Mouse (Mus musculus): Measurements from ENCODE around the gene Baz1b. TPM values are rescaled to one million over a fixed set of nuclear protein-coding genes. Genes with fewer than 3 reads are reported as not detected.
"Not testable (repeated sequence)": the region's sequence is repeated elsewhere in the genome, so short reads cannot be mapped to it uniquely, and the experiment has no call there.

Gene Baz1b
- polyA plus RNA-seq, 1 experiment from 2014 or later, result 20.5 TPM

DNA sequence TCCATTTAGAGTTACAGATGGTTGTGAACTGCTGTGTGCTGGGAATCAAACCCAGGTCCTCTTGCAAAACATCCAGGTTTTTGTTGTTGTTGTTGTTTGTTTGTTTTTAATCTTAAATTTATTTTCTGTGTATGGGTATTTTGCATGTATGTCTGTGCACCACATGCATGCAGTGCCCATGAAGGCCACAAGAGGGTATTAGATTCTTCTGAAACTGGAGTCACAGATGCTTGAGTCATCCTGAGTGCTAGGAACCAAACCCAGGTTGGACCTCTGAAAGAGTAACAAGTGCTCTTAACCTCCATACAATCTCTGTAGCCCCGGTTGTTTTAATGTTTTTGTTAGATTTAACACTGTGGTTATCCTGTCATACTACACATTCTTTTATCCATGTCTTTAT is 21.1 kb downstream of the Baz1b start:
- Histone ChIP-seq H3K27ac (ENCODE audit: low read depth, low read length) (no peak overlapping the region), H3K9me3 (ENCODE audit: control insufficient read depth, low read length) (no peaks in the 10 kb centered on the region), H3K4me2 (ENCODE audit: low read length) (no peak overlapping the region), H3K4me3 (ENCODE audit: low read length) (no peak overlapping the region), H3K9ac (ENCODE audit: low read depth, low read length) (no peak overlapping the region), H3K36me3 (ENCODE audit: control insufficient read depth, insufficient read depth, low read length) (peaks cover 36% of the 10 kb centered on the region), H3K4me1 (ENCODE audit: control insufficient read depth, insufficient read depth, low read depth, low read length) (no peaks in the 10 kb centered on the region), H3K27me3 (replicated peaks; ENCODE audit: control insufficient read depth, insufficient read depth, low read length) (no peaks in the 10 kb centered on the region)
- no peak for ATAC-seq
- WGBS, result 97% methylated on average over 1 of the region's 1 CpGs

- Histone ChIP-seq H3K4me1 (ENCODE audit: control insufficient read depth, insufficient read depth, low read depth, low read length) (no peaks in the 10 kb centered on the region), H3K36me3 (ENCODE audit: control insufficient read depth, insufficient read depth, low read length) (peaks cover 45% of the 10 kb centered on the region), H3K4me2 (ENCODE audit: low read length) (no peak overlapping the region), H3K9me3 (ENCODE audit: control insufficient read depth, low read length) (no peaks in the 10 kb centered on the region), H3K9ac (ENCODE audit: low read depth, low read length) (no peak overlapping the region), H3K4me3 (ENCODE audit: low read length) (no peak overlapping the region), H3K27ac (ENCODE audit: low read depth, low read length) (no peak overlapping the region), H3K27me3 (replicated peaks; ENCODE audit: control insufficient read depth, insufficient read depth, low read length) (no peaks in the 10 kb centered on the region)
- ATAC-seq, result no peak
- 91% methylated on average over 6 of the region's 6 CpGs for WGBS
These were observed 29.8 kb downstream of the Baz1b start for GRCm38 (mm10) chr5:135216871-135217270.

GRCm38 (mm10) chr5:135220941-135221340 is 33.9 kb downstream of the Baz1b start:
- H3K4me2 ChIP-seq (ENCODE audit: low read length), result no peak overlapping the region
- H3K4me1 ChIP-seq (ENCODE audit: control insufficient read depth, insufficient read depth, low read depth, low read length), result no peaks in the 10 kb centered on the region
- no peak overlapping the region for H3K27ac ChIP-seq (ENCODE audit: low read depth, low read length)
- H3K36me3 ChIP-seq (ENCODE audit: control insufficient read depth, insufficient read depth, low read length), result peaks cover 50% of the 10 kb centered on the region
- H3K27me3 ChIP-seq (replicated peaks; ENCODE audit: control insufficient read depth, insufficient read depth, low read length), result no peaks in the 10 kb centered on the region
- H3K9ac ChIP-seq (ENCODE audit: low read depth, low read length), result no peak overlapping the region
- H3K4me3 ChIP-seq (ENCODE audit: low read length), result no peak overlapping the region
- H3K9me3 ChIP-seq (ENCODE audit: control insufficient read depth, low read length), result no peaks in the 10 kb centered on the region
- no peak for ATAC-seq

DNA sequence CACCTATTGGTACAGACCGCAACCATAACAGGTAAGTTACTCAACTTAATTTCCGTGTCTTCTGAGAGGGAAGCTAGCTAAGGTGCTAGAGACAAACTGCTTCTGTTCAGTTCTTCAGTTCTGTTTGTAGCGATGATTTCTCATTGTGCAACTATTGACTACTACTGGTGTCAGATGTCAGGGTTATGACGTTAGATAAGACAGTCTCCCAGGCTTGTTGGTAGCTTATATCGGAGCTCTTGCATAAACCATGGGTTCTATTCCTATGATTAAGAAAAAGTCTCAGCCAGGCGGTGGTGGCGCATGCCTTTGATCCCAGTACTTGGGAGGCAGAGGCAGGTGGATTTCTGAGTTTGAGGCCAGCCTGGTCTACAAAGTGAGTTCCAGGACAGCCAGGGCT is 35.0 kb downstream of the Baz1b start:
- H3K4me1 ChIP-seq (ENCODE audit: control insufficient read depth, insufficient read depth, low read depth, low read length), result no peaks in the 10 kb centered on the region
- H3K27ac ChIP-seq (ENCODE audit: low read depth, low read length), result no peak overlapping the region
- WGBS, result 94% methylated on average over 7 of the region's 7 CpGs
- no peak overlapping the region for H3K9ac ChIP-seq (ENCODE audit: low read depth, low read length)
- no peaks in the 10 kb centered on the region for H3K27me3 ChIP-seq (replicated peaks; ENCODE audit: control insufficient read depth, insufficient read depth, low read length)
- peaks cover 47% of the 10 kb centered on the region for H3K36me3 ChIP-seq (ENCODE audit: control insufficient read depth, insufficient read depth, low read length)
- H3K4me2 ChIP-seq (ENCODE audit: low read length), result no peak overlapping the region
- no peaks in the 10 kb centered on the region for H3K9me3 ChIP-seq (ENCODE audit: control insufficient read depth, low read length)
- ATAC-seq, result no peak
- no peak overlapping the region for H3K4me3 ChIP-seq (ENCODE audit: low read length)

DNA sequence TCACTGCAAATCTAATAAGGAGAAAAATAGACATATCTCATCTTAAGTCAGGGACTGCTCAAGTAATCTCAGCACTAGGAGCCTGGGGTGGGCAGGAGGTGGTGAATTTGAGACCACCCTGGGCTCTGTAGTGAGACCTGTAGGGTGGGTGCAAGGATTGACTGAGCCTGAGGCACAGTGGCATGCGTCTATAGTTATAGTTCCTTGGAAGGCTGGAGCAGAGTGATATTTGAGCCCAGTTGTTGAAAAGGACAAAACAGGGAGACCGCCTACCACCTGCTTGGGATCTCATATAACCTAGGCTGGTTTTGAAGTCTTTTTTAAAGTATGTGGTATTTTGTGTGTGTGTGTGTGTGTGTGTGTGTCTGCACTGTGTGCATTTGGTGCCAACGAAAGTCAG is 37.1 kb downstream of the Baz1b start:
- WGBS, result 94% methylated on average over 3 of the region's 3 CpGs
- no peak overlapping the region for H3K9ac ChIP-seq (ENCODE audit: low read depth, low read length)

DNA sequence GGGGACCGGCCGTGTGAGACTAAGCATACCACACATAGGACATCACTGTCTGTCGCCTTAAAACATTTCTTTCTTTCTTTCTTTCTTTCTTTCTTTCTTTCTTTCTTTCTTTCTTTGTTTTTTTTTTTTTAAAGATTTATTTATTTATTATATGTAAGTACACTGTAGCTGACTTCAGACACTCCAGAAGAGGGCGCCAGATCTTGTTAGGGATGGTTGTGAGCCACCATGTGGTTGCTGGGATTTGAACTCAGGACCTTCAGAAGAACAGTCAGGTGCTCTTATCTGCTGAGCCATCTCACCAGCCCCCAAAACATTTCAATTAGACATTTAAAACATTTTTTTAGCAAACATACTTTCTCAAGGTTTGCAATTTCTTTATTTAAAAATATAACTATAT is 38.8 kb downstream of the Baz1b start:
- not testable (repeated sequence) for H3K27ac ChIP-seq (ENCODE audit: low read depth, low read length); H3K9ac ChIP-seq (ENCODE audit: low read depth, low read length); H3K4me3 ChIP-seq (ENCODE audit: low read length); H3K4me2 ChIP-seq (ENCODE audit: low read length); H3K4me1 ChIP-seq (ENCODE audit: control insufficient read depth, insufficient read depth, low read depth, low read length); ATAC-seq; H3K9me3 ChIP-seq (ENCODE audit: control insufficient read depth, low read length); H3K27me3 ChIP-seq (replicated peaks; ENCODE audit: control insufficient read depth, insufficient read depth, low read length)
- H3K36me3 ChIP-seq (ENCODE audit: control insufficient read depth, insufficient read depth, low read length), result peaks cover 47% of the 10 kb centered on the region
- 93% methylated on average over 4 of the region's 4 CpGs for WGBS

More for the DNA sequence above, 37.1 kb downstream of the Baz1b start:
- H3K27ac ChIP-seq (ENCODE audit: low read depth, low read length), result no peak overlapping the region
- H3K9me3 ChIP-seq (ENCODE audit: control insufficient read depth, low read length), result no peaks in the 10 kb centered on the region
- H3K4me2 ChIP-seq (ENCODE audit: low read length), result no peak overlapping the region
- no peak overlapping the region for H3K4me3 ChIP-seq (ENCODE audit: low read length)
- H3K27me3 ChIP-seq (replicated peaks; ENCODE audit: control insufficient read depth, insufficient read depth, low read length), result no peaks in the 10 kb centered on the region
- no peaks in the 10 kb centered on the region for H3K4me1 ChIP-seq (ENCODE audit: control insufficient read depth, insufficient read depth, low read depth, low read length)
- ATAC-seq, result no peak
- peaks cover 39% of the 10 kb centered on the region for H3K36me3 ChIP-seq (ENCODE audit: control insufficient read depth, insufficient read depth, low read length)

DNA sequence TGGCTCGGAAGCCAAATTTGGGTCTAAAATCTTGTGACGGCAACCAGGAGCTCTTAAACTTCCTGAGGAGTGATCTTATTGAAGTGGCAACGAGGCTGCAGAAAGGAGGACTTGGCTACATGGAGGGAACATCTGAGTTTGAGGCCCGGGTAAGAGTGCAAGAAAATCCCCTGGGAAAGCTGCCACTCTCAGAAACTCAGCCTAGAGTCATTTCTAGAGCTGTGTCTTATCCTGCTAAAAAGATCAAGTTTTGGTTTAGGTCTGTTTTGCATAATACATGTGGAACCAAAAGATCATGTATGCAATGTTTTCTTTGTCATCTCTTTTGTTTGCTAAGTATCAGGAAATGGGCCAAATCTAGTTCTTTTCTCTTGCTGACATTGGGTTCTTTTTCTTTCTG is 43.1 kb downstream of the Baz1b start:
- Histone ChIP-seq H3K4me1 (ENCODE audit: control insufficient read depth, insufficient read depth, low read depth, low read length) (no peaks in the 10 kb centered on the region), H3K4me2 (ENCODE audit: low read length) (no peak overlapping the region), H3K9me3 (ENCODE audit: control insufficient read depth, low read length) (no peaks in the 10 kb centered on the region), H3K4me3 (ENCODE audit: low read length) (no peak overlapping the region), H3K36me3 (ENCODE audit: control insufficient read depth, insufficient read depth, low read length) (peaks cover 58% of the 10 kb centered on the region), H3K9ac (ENCODE audit: low read depth, low read length) (no peak overlapping the region), H3K27ac (ENCODE audit: low read depth, low read length) (no peak overlapping the region), H3K27me3 (replicated peaks; ENCODE audit: control insufficient read depth, insufficient read depth, low read length) (no peaks in the 10 kb centered on the region)
- ATAC-seq, result no peak
- WGBS, result 90% methylated on average over 4 of the region's 4 CpGs

GRCm38 (mm10) chr5:135233166-135233920 is 46.3 kb downstream of the Baz1b start:
- Histone ChIP-seq H3K36me3 (ENCODE audit: control insufficient read depth, insufficient read depth, low read length) (peaks cover 57% of the 10 kb centered on the region), H3K4me2 (ENCODE audit: low read length) (no peak overlapping the region), H3K4me3 (ENCODE audit: low read length) (no peak overlapping the region), H3K4me1 (ENCODE audit: control insufficient read depth, insufficient read depth, low read depth, low read length) (no peaks in the 10 kb centered on the region), H3K9ac (ENCODE audit: low read depth, low read length) (no peak overlapping the region), H3K27me3 (replicated peaks; ENCODE audit: control insufficient read depth, insufficient read depth, low read length) (no peaks in the 10 kb centered on the region), H3K9me3 (ENCODE audit: control insufficient read depth, low read length) (no peaks in the 10 kb centered on the region), H3K27ac (ENCODE audit: low read depth, low read length) (no peak overlapping the region)
- ATAC-seq, result no peak
- 94% methylated on average over 8 of the region's 8 CpGs for WGBS

GRCm38 (mm10) chr5:135236571-135236970 is 49.5 kb downstream of the Baz1b start:
- Histone ChIP-seq H3K36me3 (ENCODE audit: control insufficient read depth, insufficient read depth, low read length) (peaks cover 48% of the 10 kb centered on the region), H3K4me2 (ENCODE audit: low read length) (no peak overlapping the region), H3K4me3 (ENCODE audit: low read length) (no peak overlapping the region), H3K4me1 (ENCODE audit: control insufficient read depth, insufficient read depth, low read depth, low read length) (no peaks in the 10 kb centered on the region), H3K9me3 (ENCODE audit: control insufficient read depth, low read length) (no peaks in the 10 kb centered on the region), H3K9ac (ENCODE audit: low read depth, low read length) (no peak overlapping the region), H3K27me3 (replicated peaks; ENCODE audit: control insufficient read depth, insufficient read depth, low read length) (no peaks in the 10 kb centered on the region), H3K27ac (ENCODE audit: low read depth, low read length) (no peak overlapping the region)
- WGBS, result 23% methylated on average over 2 of the region's 2 CpGs
- no peak for ATAC-seq

All from hindbrain, embryonic 16.5 days (tissue).